Mouse (Mus musculus): ENCODE results near the gene Rab43.
"Not testable (repeated sequence)": the region's sequence is repeated elsewhere in the genome, so short reads cannot be mapped to it uniquely, and the experiment has no call there.

The Rab43 gene

GRCm38 (mm10) chr6:87787108-87787890 is 24.7 kb downstream of the Rab43 start:
- no peak for DNase-seq (ENCODE audit: low read depth in 2 of 2, low spot score in 2 of 2)

GRCm38 (mm10) chr6:87786621-87787020 is 25.3 kb downstream of the Rab43 start:
- DNase-seq (ENCODE audit: low read depth in 2 of 2, low spot score in 2 of 2) = no peak

- DNase-seq (ENCODE audit: low read depth in 2 of 2, low spot score in 2 of 2) = no peak
Measured at GRCm38 (mm10) chr6:87784033-87784432, 27.9 kb downstream of the Rab43 start.

GRCm38 (mm10) chr6:87780546-87781301 is 31.2 kb downstream of the Rab43 start:
- DNase-seq (ENCODE audit: low read depth in 2 of 2, low spot score in 2 of 2) = no peak

- no peak for DNase-seq (ENCODE audit: low read depth in 2 of 2, low spot score in 2 of 2)
Measured at GRCm38 (mm10) chr6:87779174-87780165, 32.5 kb downstream of the Rab43 start.

- DNase-seq (ENCODE audit: low read depth in 2 of 2, low spot score in 2 of 2) = no peak
Measured at GRCm38 (mm10) chr6:87778294-87779173, 33.4 kb downstream of the Rab43 start.

GRCm38 (mm10) chr6:87777842-87778241 is 34.1 kb downstream of the Rab43 start, which contains the start of gene Gp9:
Gene Gp9 (plus strand): TSS chr6:87778072.
- DNase-seq (ENCODE audit: low read depth in 2 of 2, low spot score in 2 of 2) = no peak

- DNase-seq (ENCODE audit: low read depth in 2 of 2, low spot score in 2 of 2) = no peak
Measured at GRCm38 (mm10) chr6:87776663-87777062, 35.3 kb downstream of the Rab43 start.

GRCm38 (mm10) chr6:87775588-87776245 is 36.2 kb downstream of the Rab43 start:
- no peak for DNase-seq (ENCODE audit: low read depth in 2 of 2, low spot score in 2 of 2)

- no peak for DNase-seq (ENCODE audit: low read depth in 2 of 2, low spot score in 2 of 2)
Measured at GRCm38 (mm10) chr6:87774909-87775308, 37.1 kb downstream of the Rab43 start.

- no peak for DNase-seq (ENCODE audit: low read depth in 2 of 2, low spot score in 2 of 2)
Measured at GRCm38 (mm10) chr6:87774466-87774865, 37.5 kb downstream of the Rab43 start.

GRCm38 (mm10) chr6:87770626-87771025 is 41.3 kb downstream of the Rab43 start:
- DNase-seq (ENCODE audit: low read depth in 2 of 2, low spot score in 2 of 2) = no peak

GRCm38 (mm10) chr6:87764296-87764695 is 47.7 kb downstream of the Rab43 start:
- DNase-seq (ENCODE audit: low read depth in 2 of 2, low spot score in 2 of 2) = not testable (repeated sequence)

GRCm38 (mm10) chr6:87763376-87764280 is 48.3 kb downstream of the Rab43 start:
- DNase-seq (ENCODE audit: low read depth in 2 of 2, low spot score in 2 of 2) = peak in 1 of 2 experiments; percentile 16

- DNase-seq (ENCODE audit: low read depth in 2 of 2, low spot score in 2 of 2) = no peak
Measured at GRCm38 (mm10) chr6:87762161-87762560, 49.8 kb downstream of the Rab43 start.

- no peak for DNase-seq (ENCODE audit: low read depth in 2 of 2, low spot score in 2 of 2)
Measured at GRCm38 (mm10) chr6:87759850-87760249, 52.1 kb downstream of the Rab43 start.

GRCm38 (mm10) chr6:87759404-87759803 is 52.6 kb downstream of the Rab43 start:
- DNase-seq (ENCODE audit: low read depth in 2 of 2, low spot score in 2 of 2) = no peak

- no peak for DNase-seq (ENCODE audit: low read depth in 2 of 2, low spot score in 2 of 2)
Measured at GRCm38 (mm10) chr6:87756896-87757295, 55.1 kb downstream of the Rab43 start.

GRCm38 (mm10) chr6:87755196-87755595 is 56.8 kb downstream of the Rab43 start:
- DNase-seq (ENCODE audit: low read depth in 2 of 2, low spot score in 2 of 2) = no peak

Measured in CD8-positive naive resting alpha-beta T cell, adult 2 months (primary cell).